Mouse (Mus musculus) lung, embryonic 15.5 days (tissue): ENCODE measurements around the gene Olfr1395. TPM values are rescaled to one million over a fixed set of nuclear protein-coding genes. Genes with fewer than 3 reads are reported as not detected.
"Not testable (repeated sequence)": the region's sequence is repeated elsewhere in the genome, so short reads cannot be mapped to it uniquely, and the experiment has no call there.

Source experiments
- ATAC-seq: fragments of 200-750 bp; cut with Nextera tagmentation; 2 replicates; pipeline ENCODE4 v1.8.0; 2017; ENCODE audit warnings: moderate number of reproducible peaks, borderline replicate concordance; ENCODE audit not compliant: low FRiP score, low TSS enrichment; ENCODE audit errors: extremely low read depth
- H3K27ac ChIP-seq: fragments of 300-500 bp; sonication (generic); 2 replicates; pipeline ENCODE4 v1.5.1; 2015; ENCODE audit warnings: moderate library complexity, mild to moderate bottlenecking, inconsistent platforms
- H3K27me3 ChIP-seq: fragments of 300-500 bp; sonication (generic); 2 replicates; pipeline ENCODE4 v1.6.1; 2015; ENCODE audit warnings: inconsistent platforms
- H3K36me3 ChIP-seq: fragments of 300-500 bp; sonication (generic); 2 replicates; pipeline ENCODE4 v1.6.1; 2015; ENCODE audit warnings: inconsistent platforms
- H3K4me1 ChIP-seq: fragments of 300-500 bp; sonication (generic); 2 replicates; pipeline ENCODE4 v1.6.1; 2015; ENCODE audit warnings: inconsistent platforms
- H3K4me2 ChIP-seq: fragments of 300-500 bp; sonication (generic); 2 replicates; pipeline ENCODE4 v1.6.1; 2015; ENCODE audit warnings: inconsistent platforms, mild to moderate bottlenecking, moderate library complexity
- H3K4me3 ChIP-seq: fragments of 300-500 bp; sonication (generic); 2 replicates; pipeline ENCODE4 v1.5.1; 2015; ENCODE audit warnings: mild to moderate bottlenecking, inconsistent platforms
- H3K9ac ChIP-seq: fragments of 300-500 bp; sonication (generic); 2 replicates; pipeline ENCODE4 v1.6.1; 2015; ENCODE audit warnings: inconsistent platforms
- H3K9me3 ChIP-seq: fragments of 300-500 bp; sonication (generic); 2 replicates; pipeline ENCODE4 v1.6.1; 2016; ENCODE audit warnings: inconsistent platforms
- WGBS: fragments of 180-500 bp; shearing (Covaris S2); methylation state at CpG from one replicate; pipeline ENCODE4 v1.1.7; 2015; 5-methylcytosine and 5-hydroxymethylcytosine counted together
- polyA plus RNA-seq: library from polyadenylated mRNA; unstranded; fragments of >200 nt; fragmentation: Nextera tagmentation; extraction: Ambion mirVana; gene quantifications from 2 replicates; pipeline ENCODE4 v1.2.1, GENCODE M21; 2015

The Olfr1395 gene
- polyA plus RNA-seq, 1 experiment from 2014 or later = not detected

DNA sequence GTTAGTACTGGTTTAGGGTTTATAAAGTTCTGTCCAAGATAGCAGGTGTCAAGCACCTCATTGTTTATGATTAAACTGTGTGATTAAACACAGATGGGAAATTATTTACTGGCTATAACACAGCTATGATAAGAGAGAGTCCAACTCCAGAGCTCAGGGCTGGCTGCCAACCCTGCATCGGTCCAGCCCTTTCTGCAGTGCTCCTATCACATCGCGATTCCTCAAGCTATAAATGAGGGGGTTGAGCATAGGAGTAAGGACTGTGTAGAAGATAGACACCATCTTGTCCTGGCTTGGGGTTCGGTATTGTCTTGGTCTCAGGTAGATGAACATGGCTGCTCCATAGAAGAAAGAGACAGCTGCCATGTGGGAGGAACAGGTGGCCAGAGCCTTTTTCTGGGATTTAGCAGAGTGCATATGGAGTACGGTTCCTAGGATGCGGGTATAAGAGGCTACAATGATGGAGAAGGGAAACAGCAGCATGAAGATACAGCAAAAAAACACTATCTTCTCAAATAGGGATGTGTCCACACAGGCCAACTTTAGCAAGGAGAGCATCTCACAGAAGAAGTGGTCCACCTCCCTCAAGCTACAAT lies 29.4 kb upstream of the Olfr1395 start:
- 65% methylated on average over 6 of the region's 6 CpGs for WGBS
- Histone ChIP-seq H3K9me3 (no peaks in the 10 kb centered on the region), H3K4me1 (no peaks in the 10 kb centered on the region), H3K4me2 (no peak overlapping the region), H3K4me3 (no peak overlapping the region), H3K27me3 (no peaks in the 10 kb centered on the region), H3K9ac (no peak overlapping the region), H3K27ac (no peak overlapping the region), H3K36me3 (no peaks in the 10 kb centered on the region)
- no peak for ATAC-seq

DNA sequence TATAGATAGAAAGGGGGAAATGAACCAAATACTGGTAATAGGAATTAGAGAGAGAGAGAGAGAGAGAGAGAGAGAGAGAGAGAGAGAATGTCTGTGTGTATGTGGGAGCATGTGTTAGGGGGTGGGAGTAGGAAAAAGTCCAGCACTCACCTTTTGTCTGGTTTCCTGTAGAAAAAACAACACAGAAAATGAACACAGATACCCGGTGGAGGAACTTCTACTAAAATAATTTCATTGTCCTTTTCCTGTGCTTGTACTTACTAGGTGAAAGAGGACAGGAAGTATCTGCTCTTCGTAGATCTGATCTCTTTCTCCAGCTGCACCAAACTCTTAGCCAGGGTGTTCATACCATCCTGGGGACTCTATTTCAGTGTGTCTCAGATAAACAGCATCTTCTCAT lies 27.9 kb upstream of the Olfr1395 start:
- no peak overlapping the region for H3K4me3 ChIP-seq
- ATAC-seq = no peak
- no peak overlapping the region for H3K4me2 ChIP-seq
- no peaks in the 10 kb centered on the region for H3K27me3 ChIP-seq
- no peak overlapping the region for H3K9ac ChIP-seq
- no peak overlapping the region for H3K27ac ChIP-seq
- no peaks in the 10 kb centered on the region for H3K36me3 ChIP-seq
- 39% methylated on average over 2 of the region's 2 CpGs for WGBS
- no peaks in the 10 kb centered on the region for H3K4me1 ChIP-seq
- H3K9me3 ChIP-seq = no peaks in the 10 kb centered on the region

- no peaks in the 10 kb centered on the region for H3K36me3 ChIP-seq
- no peaks in the 10 kb centered on the region for H3K27me3 ChIP-seq
- no peak within 1 kb of the TSS for H3K27ac ChIP-seq
- H3K4me2 ChIP-seq = no peak within 1 kb of the TSS
- H3K4me3 ChIP-seq = no peak within 1 kb of the TSS
- ATAC-seq = no peak
- H3K9ac ChIP-seq = no peak within 1 kb of the TSS
- no peaks in the 10 kb centered on the region for H3K4me1 ChIP-seq
- no peaks in the 10 kb centered on the region for H3K9me3 ChIP-seq
Observed at GRCm38 (mm10) chr11:49114774-49115173, 27.3 kb upstream of the Olfr1395 start, which contains the start of gene Olfr1396. Gene Olfr1396 (minus strand): TSS chr11:49114874.

DNA sequence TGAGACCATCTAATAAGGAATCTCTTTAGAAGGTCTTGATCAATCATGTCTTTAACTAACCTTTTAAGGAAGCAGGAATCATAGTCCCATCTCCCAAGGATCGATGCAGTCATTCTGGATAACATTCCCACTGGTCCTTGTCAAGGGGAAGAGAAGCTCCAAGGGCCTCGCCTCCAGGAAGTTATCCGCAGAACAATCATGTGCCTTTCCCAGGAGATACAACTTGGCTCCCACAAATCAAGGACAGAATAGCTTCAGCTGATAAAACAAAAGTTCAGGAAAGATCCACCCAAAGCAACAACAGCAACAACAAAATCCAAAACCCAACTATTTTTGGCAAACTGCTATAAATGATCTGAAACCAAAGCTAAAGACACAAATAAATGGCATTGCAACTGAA lies 22.4 kb upstream of the Olfr1395 start:
- Histone ChIP-seq H3K9ac (no peak overlapping the region), H3K27ac (no peak overlapping the region), H3K4me3 (no peak overlapping the region), H3K4me2 (no peak overlapping the region), H3K36me3 (no peaks in the 10 kb centered on the region), H3K27me3 (no peaks in the 10 kb centered on the region), H3K4me1 (no peaks in the 10 kb centered on the region), H3K9me3 (no peaks in the 10 kb centered on the region)
- no peak for ATAC-seq
- WGBS = 79% methylated on average over 3 of the region's 3 CpGs

DNA sequence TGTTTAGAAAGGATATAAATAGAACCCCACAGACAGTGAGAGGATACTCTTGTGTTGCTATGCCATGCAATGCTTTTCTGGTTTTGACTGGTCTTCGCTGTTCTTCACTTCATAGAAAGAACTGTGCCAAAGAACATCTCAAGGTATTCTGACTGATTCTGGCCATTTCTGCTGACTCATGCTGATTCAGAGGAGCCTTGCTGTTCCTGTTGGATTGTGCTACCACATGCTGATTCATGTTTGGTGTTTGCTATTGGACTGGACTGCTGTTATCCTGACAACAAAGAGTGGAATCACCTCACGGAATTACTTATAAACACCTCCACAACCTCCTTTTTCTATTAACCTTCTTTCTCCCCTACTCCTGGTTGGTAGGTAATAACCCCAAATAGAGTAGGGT lies 17.9 kb upstream of the Olfr1395 start:
- Histone ChIP-seq H3K36me3 (no peaks in the 10 kb centered on the region), H3K27ac (no peak overlapping the region), H3K4me2 (no peak overlapping the region), H3K4me1 (no peaks in the 10 kb centered on the region), H3K9ac (no peak overlapping the region), H3K9me3 (no peaks in the 10 kb centered on the region), H3K27me3 (no peaks in the 10 kb centered on the region), H3K4me3 (no peak overlapping the region)
- ATAC-seq = no peak
- 89% methylated on average over 2 of the region's 2 CpGs for WGBS

DNA sequence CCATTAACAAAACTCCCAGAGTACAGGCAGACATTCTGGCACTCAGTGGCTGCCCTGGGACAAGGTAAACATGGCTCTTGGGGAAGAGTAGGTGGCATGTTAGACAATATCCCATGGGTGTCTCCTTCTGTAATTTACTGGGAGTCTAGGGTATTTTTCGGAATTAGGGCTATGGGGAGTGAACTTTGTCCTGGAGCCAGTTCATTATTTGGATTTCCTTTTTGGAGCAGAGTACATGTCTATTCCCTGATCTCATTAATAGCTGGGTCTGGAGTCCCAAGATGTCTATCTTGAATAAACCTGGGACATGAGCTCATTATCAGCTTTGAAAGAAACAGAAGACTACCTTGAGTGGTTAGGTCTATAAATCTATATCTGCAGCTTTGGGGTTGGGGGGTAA lies 12.0 kb downstream of the Olfr1395 start, which contains the start of gene Olfr1394:
Olfr1394 (plus strand) TSS at position 301 of the 400 bp plus-strand sequence.
- Histone ChIP-seq H3K27ac (no peak within 1 kb of the TSS), H3K4me3 (no peak within 1 kb of the TSS), H3K9me3 (no peaks in the 10 kb centered on the region), H3K4me1 (no peaks in the 10 kb centered on the region), H3K9ac (no peak within 1 kb of the TSS), H3K36me3 (no peaks in the 10 kb centered on the region), H3K27me3 (no peaks in the 10 kb centered on the region), H3K4me2 (no peak within 1 kb of the TSS)
- ATAC-seq = no peak
- 76% methylated on average over 1 of the region's 1 CpGs for WGBS

GRCm38 (mm10) chr11:49156821-49157814 lies 15.0 kb downstream of the Olfr1395 start:
- ATAC-seq = no peak
- Histone ChIP-seq H3K4me2 (no peak overlapping the region), H3K4me1 (no peaks in the 10 kb centered on the region), H3K9me3 (no peaks in the 10 kb centered on the region), H3K27ac (no peak overlapping the region), H3K4me3 (no peak overlapping the region), H3K9ac (no peak overlapping the region), H3K36me3 (no peaks in the 10 kb centered on the region), H3K27me3 (no peaks in the 10 kb centered on the region)
- 75% methylated on average over 2 of the region's 2 CpGs for WGBS

GRCm38 (mm10) chr11:49168839-49169611 lies 27.0 kb downstream of the Olfr1395 start:
- H3K9ac ChIP-seq = no peak overlapping the region

GRCm38 (mm10) chr11:49170576-49170975 lies 28.5 kb downstream of the Olfr1395 start:
- H3K27me3 ChIP-seq = peaks cover 21% of the 10 kb centered on the region
- 89% methylated on average over 4 of the region's 4 CpGs for WGBS
- H3K9ac ChIP-seq = no peak overlapping the region
- H3K4me1 ChIP-seq = peaks cover 7% of the 10 kb centered on the region; the same call in 1 of the 2 replicates
- no peaks in the 10 kb centered on the region for H3K9me3 ChIP-seq
- no peak overlapping the region for H3K27ac ChIP-seq
- H3K4me2 ChIP-seq = no peak overlapping the region
- no peak overlapping the region for H3K4me3 ChIP-seq
- ATAC-seq = no peak
- no peaks in the 10 kb centered on the region for H3K36me3 ChIP-seq

More at GRCm38 (mm10) chr11:49168839-49169611, 27.0 kb downstream of the Olfr1395 start:
- Histone ChIP-seq H3K27me3 (peaks cover 21% of the 10 kb centered on the region), H3K36me3 (no peaks in the 10 kb centered on the region), H3K4me2 (peak overlapping the region; percentile 53), H3K4me3 (peak overlapping the region; percentile 16), H3K27ac (no peak overlapping the region), H3K9me3 (no peaks in the 10 kb centered on the region), H3K4me1 (peaks cover 7% of the 10 kb centered on the region; the same call in 1 of the 2 replicates)
- ATAC-seq = no peak
- WGBS = 2% methylated on average over 48 of the region's 50 CpGs

DNA sequence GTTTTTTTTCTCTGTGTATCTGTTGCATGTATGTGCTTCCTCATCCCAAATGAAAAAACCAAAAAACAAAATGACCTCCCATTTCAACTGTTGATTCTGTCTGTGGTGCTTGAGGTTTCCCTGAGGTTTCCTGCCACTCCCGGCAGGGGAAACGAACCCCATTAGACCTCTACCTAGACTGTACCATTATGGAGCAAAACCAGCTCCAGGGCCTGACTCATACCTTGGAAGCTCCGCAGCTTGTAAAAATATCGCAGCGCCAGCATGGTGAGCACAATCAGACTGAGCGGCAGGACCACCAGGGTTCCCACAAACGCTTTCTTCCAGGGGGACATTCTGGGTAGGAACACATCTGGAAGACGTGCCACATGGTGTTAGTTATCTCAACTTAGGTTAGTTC lies 33.3 kb downstream of the Olfr1395 start:
- no peaks in the 10 kb centered on the region for H3K9me3 ChIP-seq
- H3K4me3 ChIP-seq = no peak overlapping the region
- H3K36me3 ChIP-seq = no peaks in the 10 kb centered on the region
- no peak overlapping the region for H3K27ac ChIP-seq
- H3K4me2 ChIP-seq = no peak overlapping the region
- 92% methylated on average over 8 of the region's 8 CpGs for WGBS
- H3K27me3 ChIP-seq = peaks cover under 1% of the 10 kb centered on the region; the same call in 1 of the 2 replicates
- ATAC-seq = no peak
- no peaks in the 10 kb centered on the region for H3K4me1 ChIP-seq
- H3K9ac ChIP-seq = no peak overlapping the region

- ATAC-seq, H3K9ac ChIP-seq, H3K36me3 ChIP-seq, H3K4me3 ChIP-seq, H3K4me2 ChIP-seq, H3K27ac ChIP-seq, H3K9me3 ChIP-seq, H3K27me3 ChIP-seq, H3K4me1 ChIP-seq: not testable (repeated sequence)
- 70% methylated on average over 4 of the region's 4 CpGs for WGBS
Observed at GRCm38 (mm10) chr11:49176047-49176779, 34.1 kb downstream of the Olfr1395 start.
